Mouse (Mus musculus): ENCODE results near the gene Notch1.
A peak's percentile ranks its signal among the peaks of the same experiment; 100 is the strongest.

Gene Notch1

DNA sequence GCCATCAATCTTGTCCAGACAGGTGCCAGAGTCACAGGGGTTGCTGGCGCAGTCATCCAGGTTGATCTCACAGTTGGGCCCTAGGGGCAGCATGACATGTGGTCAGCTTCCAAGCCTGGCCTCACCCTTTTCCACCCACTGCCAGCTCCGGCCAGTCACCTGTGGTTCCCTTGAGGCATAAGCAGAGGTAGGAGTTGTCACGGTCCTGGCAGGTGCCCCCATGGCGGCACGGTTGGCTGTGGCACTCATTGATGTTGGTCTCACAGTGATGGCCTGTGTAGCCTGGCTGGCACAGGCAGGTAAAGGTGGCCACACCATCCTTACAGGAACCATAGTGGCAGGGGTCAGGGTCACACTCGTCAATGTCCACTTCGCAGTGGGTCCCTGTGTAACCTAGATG is 38.6 kb downstream of the Notch1 start:
- no peak for DNase-seq

DNA sequence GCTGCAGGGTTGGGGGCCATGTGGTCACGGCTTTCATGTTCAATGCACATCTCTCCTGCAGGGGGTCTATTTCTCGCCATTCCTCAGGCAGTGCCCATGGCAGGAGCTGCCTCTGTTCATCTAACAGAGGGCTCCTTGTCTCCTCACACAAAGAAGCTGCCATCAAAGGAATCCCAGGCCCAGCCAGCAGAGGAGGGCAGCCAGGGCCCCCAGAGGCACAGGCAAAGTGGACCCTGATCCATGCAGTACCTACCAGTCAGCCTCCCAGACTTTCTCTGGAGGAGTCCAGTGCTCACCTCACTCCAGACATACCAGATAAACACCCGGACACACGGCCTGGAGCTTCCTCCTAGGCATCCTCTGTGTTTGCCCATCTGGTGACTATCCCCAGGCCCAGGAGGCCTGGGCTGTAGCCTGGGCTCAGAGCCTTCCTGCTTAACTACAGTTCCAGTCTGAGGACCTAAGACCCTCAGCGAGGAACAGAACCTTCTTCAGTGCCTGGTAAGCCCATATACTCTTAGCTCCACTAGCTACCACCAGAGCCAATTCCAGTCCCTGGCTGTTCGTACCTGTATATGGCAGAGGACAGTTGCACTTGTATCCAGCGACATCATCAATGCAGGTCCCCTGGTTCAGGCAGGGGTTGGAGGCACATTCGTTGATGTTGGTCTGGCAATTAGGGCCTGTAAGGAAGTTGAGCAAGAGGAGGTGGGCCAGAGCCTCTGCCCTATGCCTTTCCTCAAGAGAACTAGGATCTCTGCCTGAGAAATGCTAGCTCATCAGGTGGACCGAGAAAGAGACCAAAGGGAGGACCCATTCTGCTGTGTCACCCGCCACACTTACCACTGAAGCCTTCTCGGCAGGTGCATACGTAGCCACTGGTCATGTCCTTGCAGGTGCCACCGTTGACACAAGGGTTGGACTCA is 40.7 kb downstream of the Notch1 start:
- no peak for DNase-seq

GRCm38 (mm10) chr2:26474789-26475504 is 41.5 kb downstream of the Notch1 start:
- DNase-seq, result peak; percentile 65

- DNase-seq, result no peak
These were observed 44.0 kb downstream of the Notch1 start for GRCm38 (mm10) chr2:26472312-26473090.

GRCm38 (mm10) chr2:26471652-26472285 is 44.7 kb downstream of the Notch1 start:
- no peak for DNase-seq

- no peak for DNase-seq
These were observed 45.5 kb downstream of the Notch1 start for GRCm38 (mm10) chr2:26470967-26471366.

DNA sequence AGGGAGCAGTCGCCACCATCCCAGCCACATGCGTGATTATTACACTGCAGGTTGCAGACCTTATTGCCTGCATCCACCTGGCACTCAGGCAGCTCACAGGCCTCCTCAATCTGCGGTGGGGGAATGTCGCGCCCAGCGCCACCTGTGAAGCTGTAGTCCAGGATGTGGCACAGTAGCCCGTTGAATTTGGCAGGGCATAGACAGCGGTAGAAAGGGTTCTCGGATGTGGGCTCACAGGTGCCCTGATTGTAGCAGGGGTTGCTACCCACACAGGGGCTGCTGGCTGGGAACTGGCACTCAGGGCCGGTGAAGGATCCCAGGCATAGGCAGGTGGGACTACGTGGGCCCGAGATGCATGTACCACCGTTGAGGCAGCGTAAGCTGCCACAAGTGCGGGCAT is 48.1 kb downstream of the Notch1 start:
- no peak for DNase-seq

DNA sequence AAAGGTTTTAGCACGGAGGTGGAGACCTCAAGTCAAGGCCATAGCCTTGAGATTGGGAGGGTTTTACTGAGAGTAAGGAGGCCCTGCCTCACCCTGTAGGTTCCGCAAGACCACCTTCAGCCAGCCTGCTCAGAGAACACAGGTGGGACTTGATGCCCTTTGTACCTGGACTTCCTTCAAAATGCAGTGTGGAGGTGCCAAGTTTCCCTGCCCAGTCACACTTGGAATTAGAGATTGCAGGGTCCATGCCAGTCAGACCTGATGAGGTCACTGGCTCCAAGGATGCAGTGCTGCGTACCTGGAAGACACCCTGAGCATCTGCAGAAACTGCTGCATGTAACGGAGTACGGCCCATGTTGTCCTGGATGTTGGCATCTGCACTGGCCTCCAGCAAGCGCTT is 53.1 kb downstream of the Notch1 start:
- DNase-seq, result no peak

DNA sequence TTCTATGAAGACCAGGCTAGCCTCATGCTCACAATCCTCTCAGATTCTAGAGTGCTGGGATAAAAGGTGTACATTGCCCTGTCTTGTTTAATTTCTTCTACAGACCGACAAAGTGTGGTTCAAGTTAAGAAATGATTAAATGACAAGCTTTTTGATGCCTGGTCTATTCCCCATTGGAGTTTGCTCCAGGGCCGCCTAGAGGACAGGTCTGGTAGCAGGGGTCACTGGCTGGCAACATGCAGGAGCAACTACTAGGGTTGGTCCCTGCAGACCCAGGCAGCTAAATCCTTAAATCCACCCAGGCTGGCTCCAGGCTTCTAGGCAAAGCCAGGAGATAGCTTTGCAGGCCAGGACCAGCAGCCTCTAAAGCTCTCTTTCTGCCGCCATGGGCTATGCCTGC is 53.5 kb downstream of the Notch1 start:
- DNase-seq, result no peak

DNA sequence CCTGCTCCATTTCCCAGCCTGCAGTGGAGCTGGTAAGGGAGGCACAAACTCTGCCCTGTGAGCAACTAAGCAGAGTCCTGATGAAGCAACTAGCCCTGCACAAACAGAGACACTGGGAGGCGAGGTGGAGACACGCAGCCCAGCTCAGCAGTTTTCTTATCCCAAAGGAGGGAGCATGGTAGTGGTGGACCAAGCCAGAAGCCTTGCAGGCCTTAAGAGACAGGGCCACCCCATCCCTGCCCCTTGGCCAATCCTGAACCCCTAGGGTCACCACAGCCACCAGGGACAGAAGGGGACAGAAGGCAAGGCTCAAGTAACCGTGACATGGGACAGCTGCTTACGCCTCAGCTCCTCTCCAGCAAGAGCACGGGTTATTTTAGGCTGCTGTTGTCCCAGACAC is 54.8 kb downstream of the Notch1 start:
- peak; percentile 36 for DNase-seq

- DNase-seq, result no peak
These were observed 55.6 kb downstream of the Notch1 start for GRCm38 (mm10) chr2:26460837-26461236.

DNA sequence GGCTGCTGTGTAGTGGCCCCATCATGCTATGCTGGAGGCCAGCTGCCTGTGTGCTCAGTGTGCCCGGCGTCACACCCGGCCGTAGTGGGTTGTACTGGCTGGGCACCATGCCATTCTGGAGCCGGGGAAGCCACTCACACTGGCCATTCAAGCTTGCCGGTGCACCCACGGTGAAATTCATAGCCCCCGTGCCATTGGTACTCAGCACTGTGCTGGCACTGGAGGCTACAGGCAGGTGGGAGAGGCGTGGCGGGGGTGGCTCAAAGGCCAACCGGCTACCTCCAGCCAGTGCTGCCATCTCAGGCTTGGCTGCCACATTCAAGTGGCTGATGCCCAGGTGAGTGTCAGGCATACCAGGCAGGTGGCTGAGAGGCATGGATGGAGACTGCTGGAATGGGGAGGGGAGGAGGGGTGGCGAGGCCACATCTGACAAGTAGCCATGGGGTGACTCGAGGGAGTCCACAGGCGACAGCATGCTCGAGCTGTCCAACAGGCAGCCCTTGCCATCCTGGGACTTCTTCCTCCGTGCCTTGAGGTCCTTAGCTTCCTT is 56.3 kb downstream of the Notch1 start:
- DNase-seq, result peak; percentile 57

DNA sequence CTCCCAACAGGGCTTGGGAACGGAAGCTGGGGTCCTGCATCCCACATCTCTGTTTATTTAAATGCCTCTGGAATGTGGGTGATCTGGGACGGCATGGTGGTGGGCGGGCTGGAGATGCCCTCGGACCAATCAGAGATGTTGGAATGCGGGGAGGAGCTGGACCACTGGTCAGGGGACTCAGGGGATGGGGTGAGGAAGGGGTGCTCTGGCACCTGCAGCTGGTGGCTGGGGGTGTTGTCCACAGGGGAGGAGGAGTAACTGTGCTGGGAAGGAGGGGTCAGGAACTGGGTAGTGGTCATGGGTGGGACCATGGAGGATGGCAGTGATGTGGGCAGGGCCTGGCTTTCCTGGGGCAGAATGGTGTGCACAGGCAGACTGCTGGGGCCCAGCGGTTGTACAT is 57.0 kb downstream of the Notch1 start:
- DNase-seq, result no peak

DNA sequence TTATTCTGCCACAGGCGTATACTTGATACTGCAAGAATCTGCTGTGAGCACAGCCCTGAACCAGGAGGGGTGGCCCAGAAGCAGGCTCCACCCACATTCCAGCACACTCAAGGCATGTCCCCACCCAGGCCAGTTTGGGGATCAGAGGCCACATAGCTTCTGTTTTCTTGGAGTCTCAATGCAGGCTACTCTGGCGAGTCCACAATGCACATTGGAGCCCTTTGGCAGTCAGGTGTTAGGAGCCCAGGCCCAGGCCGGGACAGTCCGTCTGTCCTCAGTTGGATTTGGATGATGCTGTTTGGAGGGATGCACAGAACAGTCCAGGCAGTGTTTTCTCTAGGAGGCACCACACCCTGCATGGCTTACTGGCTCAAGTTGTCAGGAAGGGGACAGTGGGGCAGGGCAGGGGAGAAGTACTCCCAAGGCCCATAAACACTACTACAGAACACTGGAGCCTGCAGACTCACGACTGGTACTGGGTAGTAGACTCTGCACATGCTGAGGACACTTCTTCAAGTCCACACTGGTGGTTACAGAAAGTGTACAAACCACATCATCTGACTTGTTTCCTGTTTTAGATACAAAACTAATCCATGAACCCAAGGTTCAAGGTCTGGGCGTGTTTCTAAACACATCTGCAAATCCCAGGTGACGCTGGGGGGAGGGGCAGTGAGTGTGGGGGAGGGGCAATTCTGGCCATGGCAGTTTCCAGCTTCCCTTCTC is 57.9 kb downstream of the Notch1 start:
- peak; percentile 71 for DNase-seq

GRCm38 (mm10) chr2:26449121-26450060 is 67.1 kb downstream of the Notch1 start:
- DNase-seq, result peak; percentile 86

- no peak for DNase-seq
These were observed 69.0 kb downstream of the Notch1 start for GRCm38 (mm10) chr2:26447451-26447850.

GRCm38 (mm10) chr2:26446671-26447070 is 69.8 kb downstream of the Notch1 start:
- DNase-seq, result no peak

- no peak for DNase-seq
These were observed 70.6 kb downstream of the Notch1 start for GRCm38 (mm10) chr2:26445666-26446445.

DNA sequence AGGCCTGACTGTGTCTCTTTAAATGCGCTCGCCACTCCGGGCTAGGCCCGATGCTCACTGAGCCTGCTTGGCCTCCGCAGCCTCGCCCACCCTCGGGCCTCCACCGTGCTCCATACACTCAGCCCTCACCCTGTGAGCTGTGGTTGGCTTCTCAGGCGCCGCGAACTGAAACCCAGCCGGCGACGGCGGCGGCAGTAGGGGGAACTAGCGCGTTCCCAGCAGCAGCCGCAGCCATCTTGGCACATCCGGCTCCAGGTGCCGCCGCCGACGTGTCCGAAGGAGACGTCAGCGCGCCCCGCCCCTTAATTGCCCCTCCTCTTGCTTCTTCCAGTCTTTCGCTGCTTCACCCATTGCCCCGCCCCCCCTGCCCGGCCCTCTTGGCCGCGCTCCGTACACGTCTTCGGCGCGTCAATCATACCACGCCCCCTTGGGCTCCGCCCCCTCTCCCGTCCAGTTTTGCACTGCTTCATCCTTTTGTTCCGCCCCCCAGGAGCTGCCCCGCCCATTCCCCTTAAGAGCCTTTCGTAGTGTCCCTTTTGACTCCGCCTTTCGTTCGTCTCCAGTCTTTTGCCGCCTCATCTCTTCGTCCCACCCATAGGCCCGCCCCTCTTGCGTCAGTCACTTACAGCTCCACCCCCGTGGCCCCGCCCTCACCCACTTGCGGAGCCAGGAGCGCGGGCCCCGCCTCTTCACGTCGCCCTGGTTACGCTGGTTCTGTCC is 71.4 kb downstream of the Notch1 start, which contains the start of gene Sec16a:
Gene Sec16a (minus strand): TSS at position 271 of the 720 bp plus-strand sequence.
- peak; percentile 100 for DNase-seq

Measured in kidney, adult 18-20 months (tissue).